Mouse (Mus musculus): Measurements from ENCODE around the gene Lmod3.
A peak's percentile ranks its signal among the peaks of the same experiment; 100 is the strongest.

Lmod3 gene

GRCm38 (mm10) chr6:97252711-97253221, at the start of gene Lmod3:
Gene Lmod3 (minus strand): TSS chr6:97252759.
- no peak for DNase-seq (ENCODE audit: low read depth, low spot score)

- no peak for DNase-seq (ENCODE audit: low read depth, low spot score)
Observed at GRCm38 (mm10) chr6:97302303-97302702, 49.7 kb upstream of the Lmod3 start.

GRCm38 (mm10) chr6:97300659-97301058, 48.1 kb upstream of the Lmod3 start:
- DNase-seq (ENCODE audit: low read depth, low spot score): no peak

DNA sequence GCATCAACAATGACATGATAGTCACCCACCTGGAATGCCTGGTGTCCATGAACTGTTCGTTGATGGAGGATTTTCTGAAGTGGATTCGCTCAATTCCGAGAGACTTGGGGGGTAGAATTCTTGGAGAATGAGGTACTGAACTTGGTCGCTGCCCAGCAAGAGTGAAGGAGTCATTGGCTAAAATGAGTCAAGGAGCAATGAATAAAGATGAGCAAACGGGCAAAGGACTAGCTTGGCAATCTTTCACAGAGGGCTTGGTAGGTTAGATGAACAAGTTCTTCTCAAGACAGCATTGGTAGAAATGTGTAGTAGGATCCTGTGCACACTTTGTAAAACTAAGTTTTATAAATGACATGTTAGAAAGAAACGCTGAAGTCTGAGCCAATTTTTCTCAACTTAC, 47.6 kb upstream of the Lmod3 start:
- no peak for DNase-seq (ENCODE audit: low read depth, low spot score)

- DNase-seq (ENCODE audit: low read depth, low spot score): no peak
Observed at GRCm38 (mm10) chr6:97297151-97297550, 44.6 kb upstream of the Lmod3 start.

DNA sequence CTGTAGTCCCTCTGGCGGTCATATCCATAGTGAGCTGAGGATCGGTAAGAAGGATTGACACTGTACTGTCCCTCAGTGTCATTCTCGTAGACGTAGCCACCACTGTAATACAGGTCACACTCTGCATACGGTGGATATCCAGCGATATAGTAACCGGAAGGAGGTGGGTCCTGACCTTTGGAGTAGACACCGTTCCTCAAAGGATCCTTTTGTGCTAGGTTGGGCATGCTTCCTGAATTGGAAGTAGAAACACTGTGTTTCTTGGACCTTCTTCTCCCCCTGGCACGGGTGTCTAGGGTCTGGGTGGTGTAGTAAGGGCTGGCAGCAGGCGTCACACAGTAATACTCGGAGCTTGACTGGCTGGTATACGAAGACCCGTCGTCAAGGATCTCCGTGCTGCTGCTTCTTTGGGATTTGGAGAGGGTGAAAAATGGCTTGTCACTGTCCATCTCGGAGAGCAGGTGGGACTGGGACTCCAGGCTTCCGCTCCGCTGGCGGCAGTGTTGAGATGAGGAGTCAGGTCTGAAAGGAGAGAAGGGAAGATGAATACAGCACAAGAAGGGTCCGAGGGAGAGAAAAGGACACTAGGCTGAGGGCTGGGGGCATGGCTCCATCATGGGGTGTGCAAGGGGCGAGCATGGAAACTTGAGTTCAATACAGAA, 43.4 kb upstream of the Lmod3 start:
- DNase-seq (ENCODE audit: low read depth, low spot score): no peak

- no peak for DNase-seq (ENCODE audit: low read depth, low spot score)
Observed at GRCm38 (mm10) chr6:97295416-97295815, 42.9 kb upstream of the Lmod3 start.

DNA sequence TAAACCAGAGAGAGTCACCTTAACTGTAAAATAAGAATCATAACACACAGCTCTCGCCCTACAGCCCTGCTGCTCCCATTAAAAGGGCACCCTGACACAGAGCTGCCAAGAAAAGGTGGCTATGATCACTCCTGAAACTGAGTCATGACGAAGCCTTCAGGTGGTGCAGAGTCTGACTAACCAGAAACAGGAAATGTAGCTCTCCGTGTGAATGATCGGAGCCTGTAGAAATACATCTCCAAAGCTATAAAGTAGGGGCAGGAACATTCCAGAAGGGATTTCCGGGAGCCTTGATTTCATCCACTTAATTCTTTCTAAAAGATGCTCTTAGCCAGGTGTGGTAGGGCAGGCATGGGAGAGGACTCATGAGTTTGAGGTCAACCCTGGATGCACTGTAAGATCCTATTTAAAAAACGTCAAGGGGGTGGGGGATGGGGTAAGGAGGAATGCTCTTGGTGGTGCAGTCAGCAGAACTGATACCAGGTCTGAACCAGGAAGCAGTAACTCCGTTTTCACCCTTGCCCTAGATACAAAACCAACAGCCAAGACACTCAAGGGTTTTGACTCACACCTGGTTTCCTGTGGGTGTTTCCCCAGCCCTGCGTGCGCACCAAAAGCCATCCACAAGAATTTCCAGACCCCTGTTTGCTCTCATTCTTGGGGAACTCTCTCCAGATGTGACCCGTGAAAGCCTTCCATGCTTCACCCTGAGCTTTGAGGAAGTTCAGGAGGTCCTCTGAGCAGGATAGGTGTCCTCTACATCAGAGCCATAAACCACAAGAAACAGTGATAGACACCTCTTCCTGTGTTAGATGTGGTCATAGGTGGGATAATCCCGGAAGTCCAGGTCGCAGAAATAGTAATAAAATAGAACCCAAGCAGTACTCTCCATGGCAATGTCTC, 41.4 kb upstream of the Lmod3 start:
- peak; percentile 83 for DNase-seq (ENCODE audit: low read depth, low spot score)

- DNase-seq (ENCODE audit: low read depth, low spot score): no peak
Observed at GRCm38 (mm10) chr6:97292894-97293293, 40.3 kb upstream of the Lmod3 start.

- DNase-seq (ENCODE audit: low read depth, low spot score): no peak
Observed at GRCm38 (mm10) chr6:97292096-97292495, 39.5 kb upstream of the Lmod3 start.

GRCm38 (mm10) chr6:97291159-97291908, 38.8 kb upstream of the Lmod3 start:
- DNase-seq (ENCODE audit: low read depth, low spot score): no peak

DNA sequence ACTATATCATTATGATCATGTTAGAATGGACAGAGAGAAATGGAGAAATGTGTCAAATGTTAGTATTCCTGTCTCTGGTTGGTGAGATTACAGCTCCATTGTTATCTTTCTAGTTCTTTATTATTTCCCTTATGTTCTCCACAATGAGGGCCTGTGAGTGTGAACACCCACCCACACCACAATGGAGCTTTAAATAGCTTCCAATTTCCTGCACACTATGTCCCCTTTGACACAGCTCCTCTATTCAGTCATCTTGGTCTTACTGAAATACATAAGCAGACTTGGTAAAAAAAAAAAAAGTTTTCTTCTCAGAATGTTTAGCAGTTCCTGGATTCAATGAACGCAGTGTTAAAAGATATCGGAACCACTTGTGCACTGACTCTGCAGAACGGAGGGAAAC, 38.1 kb upstream of the Lmod3 start:
- DNase-seq (ENCODE audit: low read depth, low spot score): no peak

- DNase-seq (ENCODE audit: low read depth, low spot score): no peak
Observed at GRCm38 (mm10) chr6:97289838-97290237, 37.3 kb upstream of the Lmod3 start.

DNA sequence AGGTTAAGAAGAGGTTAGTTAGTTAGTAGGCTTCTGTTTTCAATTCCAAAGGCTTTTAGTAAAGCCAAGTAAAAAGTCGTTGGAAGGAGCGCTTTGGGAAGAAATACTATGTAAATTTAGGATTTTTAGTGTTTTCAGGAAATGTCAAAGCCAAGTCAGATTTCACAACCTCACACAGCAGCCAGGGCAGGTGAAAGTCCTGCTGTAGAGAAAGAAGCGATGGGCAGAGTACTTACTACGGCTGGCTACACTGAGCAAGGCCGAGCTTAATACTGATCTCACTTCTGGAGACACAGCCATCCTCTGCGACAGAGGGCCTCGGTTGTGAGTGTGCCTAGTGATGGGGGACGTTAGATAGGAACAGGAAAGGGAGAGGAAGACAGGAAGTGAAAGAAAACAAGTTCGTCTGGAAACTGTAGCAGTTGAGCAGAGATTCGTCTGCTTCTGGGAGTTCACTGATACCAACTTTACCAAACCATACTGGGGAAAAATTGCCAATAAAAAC, 36.8 kb upstream of the Lmod3 start:
- DNase-seq (ENCODE audit: low read depth, low spot score): no peak

GRCm38 (mm10) chr6:97288047-97288855, 35.7 kb upstream of the Lmod3 start:
- DNase-seq (ENCODE audit: low read depth, low spot score): no peak

GRCm38 (mm10) chr6:97286332-97286731, 33.8 kb upstream of the Lmod3 start:
- DNase-seq (ENCODE audit: low read depth, low spot score): no peak

DNA sequence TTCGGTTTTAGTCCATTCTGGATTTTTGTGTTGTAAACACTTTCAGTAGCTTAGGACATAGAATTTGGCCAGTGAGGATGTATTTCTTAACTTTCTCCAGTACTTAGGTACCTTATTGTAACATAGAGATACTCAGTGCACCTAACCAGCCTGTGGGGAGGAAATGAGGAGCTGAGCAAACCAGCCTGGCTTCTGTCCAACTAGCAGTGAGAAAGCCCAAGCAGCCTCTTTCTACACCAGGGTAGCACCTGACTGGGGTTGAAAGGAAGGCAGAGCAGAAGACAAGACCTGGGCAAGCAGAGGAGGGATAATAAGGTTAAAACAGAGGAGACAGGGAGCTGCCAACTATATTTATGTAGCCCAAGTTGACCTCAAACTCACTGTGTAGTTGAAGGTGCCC, 31.1 kb upstream of the Lmod3 start:
- DNase-seq (ENCODE audit: low read depth, low spot score): peak; percentile 32

- no peak for DNase-seq (ENCODE audit: low read depth, low spot score)
Observed at GRCm38 (mm10) chr6:97278878-97279277, 26.3 kb upstream of the Lmod3 start.

DNA sequence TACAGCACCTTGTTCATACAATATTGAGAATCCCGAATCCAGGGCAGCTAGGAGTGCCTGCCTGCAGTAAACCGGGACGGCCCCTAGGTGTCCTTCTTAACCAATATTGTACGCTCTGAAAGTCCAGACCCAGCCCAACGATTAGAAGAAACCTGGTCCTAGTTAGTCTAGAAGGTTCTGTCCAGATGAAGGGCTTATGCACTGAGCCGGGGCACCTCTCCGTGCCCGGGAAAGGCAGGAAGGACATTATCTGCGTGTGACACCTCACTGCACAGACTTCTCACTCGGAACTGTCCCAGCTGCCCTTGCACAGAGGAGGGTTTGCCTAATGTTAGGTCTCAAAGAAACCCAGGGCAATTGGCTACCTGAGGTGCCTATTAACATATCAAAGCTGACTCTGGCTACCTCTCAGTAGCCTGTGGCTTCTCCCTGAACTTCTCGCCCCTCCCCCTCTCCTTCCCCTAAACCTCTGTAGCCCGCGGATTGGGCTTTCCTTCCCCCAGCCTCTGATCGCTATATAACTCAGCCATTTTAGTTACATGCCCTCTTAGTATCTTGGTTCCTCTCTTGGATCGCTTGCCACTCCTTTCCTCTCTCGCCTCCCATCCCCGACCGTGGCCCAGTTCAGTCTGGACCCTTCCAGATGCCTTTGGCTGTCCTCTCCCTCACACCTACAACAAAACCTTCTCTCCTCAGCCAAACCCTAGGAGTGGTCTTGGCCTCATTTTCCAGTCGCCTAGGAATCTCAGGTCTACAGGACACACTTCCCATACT, 25.6 kb upstream of the Lmod3 start:
- DNase-seq (ENCODE audit: low read depth, low spot score): peak; percentile 82

DNA sequence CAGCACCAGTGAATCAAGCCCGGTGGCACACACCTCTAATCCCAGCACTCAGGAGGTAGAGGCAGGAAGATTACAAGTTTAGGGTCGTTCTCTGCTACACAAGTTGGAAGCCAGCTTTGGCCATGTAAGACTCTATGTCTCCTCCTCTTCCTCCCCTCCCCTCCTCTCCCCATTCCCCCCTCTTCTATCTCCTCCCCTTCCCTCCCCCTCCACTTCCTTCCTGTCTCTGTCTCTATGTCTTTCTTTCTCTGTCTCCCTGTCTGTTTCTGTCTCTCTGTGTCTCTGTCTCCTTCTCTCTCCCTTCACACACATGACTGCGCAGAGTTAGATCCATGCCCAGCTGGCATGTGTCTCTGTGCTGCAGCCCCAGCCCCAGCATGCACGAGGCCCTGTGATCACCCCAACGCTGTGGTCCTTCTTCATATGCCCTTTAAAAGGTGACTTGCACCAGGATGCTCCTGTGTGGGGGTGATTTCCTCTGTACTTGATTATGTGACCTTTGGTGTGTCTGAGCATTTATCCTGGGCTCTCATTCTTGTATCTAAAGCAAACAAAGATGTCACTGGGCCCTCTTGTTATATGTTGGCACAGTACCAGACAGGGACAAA, 24.4 kb upstream of the Lmod3 start:
- peak; percentile 61 for DNase-seq (ENCODE audit: low read depth, low spot score)

Data from CD4-positive, CD25-positive, alpha-beta regulatory T cell, adult 2 months (primary cell).